Mouse (Mus musculus): Measurements from ENCODE around the gene Psen2.

Gene Psen2

GRCm38 (mm10) chr1:180210031-180210432 lies 53.2 kb downstream of the Psen2 start:
- in situ Hi-C loops (cut with MboI; ENCODE audit: low sequenced_read_pairs): no loop called here

DNA sequence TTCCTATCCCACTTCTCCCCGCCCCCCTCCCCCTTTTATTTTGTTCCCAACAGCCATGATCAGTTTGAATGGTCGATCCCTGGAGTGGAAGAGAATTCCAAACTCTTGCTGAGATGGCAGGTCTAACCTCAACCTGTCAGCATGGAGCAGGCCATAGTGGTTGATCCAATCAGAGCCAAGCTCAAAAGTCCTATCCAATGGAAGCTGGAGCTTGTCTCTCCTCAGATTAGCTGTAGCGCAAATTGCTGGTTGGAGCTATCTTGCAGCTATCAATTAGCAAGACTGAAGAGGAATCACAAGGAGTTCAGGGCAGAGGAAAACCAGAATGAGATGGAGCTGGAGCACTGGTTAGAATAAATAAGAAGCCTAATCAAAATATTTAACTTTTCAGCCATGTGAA lies 54.9 kb downstream of the Psen2 start:
- in situ Hi-C loops (cut with MboI; ENCODE audit: low sequenced_read_pairs): no loop called here

GRCm38 (mm10) chr1:180200722-180201121 lies 62.5 kb downstream of the Psen2 start:
- in situ Hi-C loops (cut with MboI; ENCODE audit: low sequenced_read_pairs): no loop called here

- in situ Hi-C loops (cut with MboI; ENCODE audit: low sequenced_read_pairs): no loop called here
Observed at GRCm38 (mm10) chr1:180199715-180200050, 63.6 kb downstream of the Psen2 start.

DNA sequence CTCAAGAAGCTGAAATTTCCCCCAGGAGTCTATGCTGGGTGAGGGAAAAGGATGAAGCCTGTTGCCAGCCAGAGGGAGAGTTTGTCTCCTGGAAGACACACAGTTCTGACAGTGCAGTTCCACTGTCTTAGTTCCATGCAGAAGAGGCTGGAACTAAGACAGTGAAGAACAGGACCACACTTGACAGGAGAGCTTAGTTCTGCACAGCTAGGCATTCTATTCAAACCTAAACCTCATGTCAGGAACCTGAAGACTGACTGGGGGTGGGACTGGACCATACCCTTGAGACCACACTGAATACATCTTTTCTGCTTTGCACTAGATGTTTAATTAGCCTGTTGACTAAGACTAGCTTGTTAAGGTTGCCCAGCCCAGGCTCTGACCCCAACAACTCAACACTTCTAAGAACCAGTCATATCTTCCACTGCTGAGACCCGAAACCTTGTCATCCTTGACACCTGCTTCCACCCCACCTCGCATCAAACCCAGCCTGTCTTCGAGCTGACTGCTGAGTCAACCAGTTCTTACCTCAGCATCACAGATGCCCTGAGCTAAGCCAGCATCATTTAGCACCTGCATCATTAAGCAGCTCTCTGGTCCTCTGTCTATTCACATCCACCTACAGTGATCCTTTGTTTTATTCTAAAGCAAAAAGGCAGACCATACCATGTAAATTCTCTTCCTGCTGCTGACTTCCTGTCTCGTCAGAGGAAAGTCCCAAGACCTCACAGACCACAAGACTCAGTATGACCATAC lies 64.1 kb downstream of the Psen2 start, which contains the start of gene Coq8a:
Gene Coq8a (minus strand): TSS at position 644 of the 756 bp plus-strand sequence.
- in situ Hi-C loops (cut with MboI; ENCODE audit: low sequenced_read_pairs): no loop called here

DNA sequence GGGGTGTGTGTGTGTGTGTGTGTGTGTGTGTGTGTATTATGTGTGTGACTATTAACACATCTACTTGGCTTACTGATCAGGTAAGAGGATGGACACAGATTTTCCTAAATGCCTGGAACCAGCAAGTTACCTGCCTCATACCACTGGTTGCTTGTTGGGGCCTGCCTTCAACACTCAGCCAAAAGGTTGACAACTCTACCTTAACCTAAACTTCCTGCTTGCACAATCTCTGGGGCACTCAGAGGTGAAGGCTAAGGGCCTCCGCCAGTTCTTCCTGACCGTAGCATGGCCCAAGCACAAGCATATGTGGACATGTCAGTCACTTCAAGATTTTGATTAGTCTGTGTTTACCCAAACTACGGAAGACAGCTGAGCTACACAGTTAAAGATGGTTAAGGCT lies 65.3 kb downstream of the Psen2 start:
- in situ Hi-C loops (cut with MboI; ENCODE audit: low sequenced_read_pairs): no loop called here

DNA sequence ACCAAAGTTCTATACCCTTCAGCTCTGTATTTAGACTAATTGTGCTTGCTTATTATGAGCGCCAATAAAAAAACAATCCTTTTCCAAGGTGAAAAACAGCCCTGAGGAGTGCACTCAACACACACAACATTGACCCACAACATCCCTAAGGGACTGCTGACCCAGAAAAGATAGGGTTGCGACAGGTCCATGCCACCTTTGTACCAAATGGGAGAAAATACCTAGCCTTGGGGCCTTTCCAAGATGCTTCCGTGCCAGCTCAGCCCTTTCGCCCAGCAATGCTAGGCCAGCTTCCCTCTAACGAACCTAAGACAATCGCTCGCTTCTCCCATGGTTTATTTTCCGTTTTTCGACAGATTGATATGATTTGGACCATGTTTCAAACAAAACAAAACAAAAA lies 66.7 kb downstream of the Psen2 start:
- in situ Hi-C loops (cut with MboI; ENCODE audit: low sequenced_read_pairs): no loop called here

DNA sequence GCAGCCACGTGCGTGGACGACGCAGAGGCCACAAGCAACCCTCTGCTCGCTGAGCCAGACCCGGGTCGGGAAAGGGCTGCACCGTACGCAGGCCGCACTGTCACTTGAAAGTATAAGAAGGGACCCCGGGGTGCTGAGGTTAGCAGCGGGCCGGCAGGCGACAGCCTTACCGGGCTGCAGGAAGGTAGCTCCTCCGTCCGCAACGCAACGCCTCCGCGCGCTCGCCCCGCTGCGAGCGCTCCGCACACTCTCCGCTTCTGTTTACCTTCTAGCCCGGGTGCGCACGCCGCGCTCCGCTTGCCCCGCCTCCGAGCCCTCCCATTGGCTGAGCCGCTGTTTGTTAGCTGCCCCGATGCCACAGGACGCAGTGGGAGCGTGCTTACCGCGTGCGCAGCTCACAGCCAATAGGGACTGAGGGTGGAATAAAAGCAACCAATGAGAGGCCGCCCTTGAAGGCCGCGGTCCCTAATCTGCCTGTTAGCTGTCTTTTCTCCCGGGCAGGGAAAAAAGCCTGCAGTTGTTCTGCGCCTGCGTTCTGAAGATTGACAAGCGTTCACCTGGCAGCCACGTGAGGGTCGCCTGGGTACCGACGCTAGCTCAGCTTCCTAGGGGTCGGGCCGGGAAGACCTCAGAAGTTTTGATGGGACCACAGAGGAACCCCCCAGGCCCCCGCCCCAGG lies 67.4 kb downstream of the Psen2 start:
- in situ Hi-C loops (cut with MboI; ENCODE audit: low sequenced_read_pairs): no loop called here

- in situ Hi-C loops (cut with MboI; ENCODE audit: low sequenced_read_pairs): no loop called here
Observed at GRCm38 (mm10) chr1:180194781-180195471, 68.3 kb downstream of the Psen2 start.

GRCm38 (mm10) chr1:180194048-180194447 lies 69.2 kb downstream of the Psen2 start:
- in situ Hi-C loops (cut with MboI; ENCODE audit: low sequenced_read_pairs): no loop called here

DNA sequence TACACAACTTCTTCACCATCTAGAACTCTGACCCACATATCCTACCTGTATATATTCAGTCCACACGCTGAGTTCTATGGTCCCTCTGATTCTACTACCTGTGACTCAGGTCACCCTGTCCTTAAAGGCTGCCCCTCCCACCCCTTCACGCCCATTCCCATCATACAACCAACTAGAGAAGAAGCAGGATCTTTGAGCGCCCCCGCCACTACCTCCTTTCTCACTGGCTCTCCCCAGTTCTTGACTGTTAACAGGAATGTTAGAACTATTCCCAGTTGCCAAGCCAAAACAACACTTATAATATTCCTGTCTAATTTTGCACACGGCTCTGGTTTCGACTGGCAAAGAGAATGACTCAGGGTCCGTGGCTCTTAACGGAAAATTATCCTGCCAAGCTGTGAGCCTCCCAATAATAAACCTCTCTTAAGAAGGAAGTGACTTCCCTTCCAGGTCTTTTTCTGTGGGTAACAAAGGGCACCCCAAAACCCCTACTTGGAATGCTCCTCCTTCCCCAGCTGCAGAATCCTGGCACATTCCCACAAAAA lies 69.8 kb downstream of the Psen2 start:
- in situ Hi-C loops (cut with MboI; ENCODE audit: low sequenced_read_pairs): no loop called here

DNA sequence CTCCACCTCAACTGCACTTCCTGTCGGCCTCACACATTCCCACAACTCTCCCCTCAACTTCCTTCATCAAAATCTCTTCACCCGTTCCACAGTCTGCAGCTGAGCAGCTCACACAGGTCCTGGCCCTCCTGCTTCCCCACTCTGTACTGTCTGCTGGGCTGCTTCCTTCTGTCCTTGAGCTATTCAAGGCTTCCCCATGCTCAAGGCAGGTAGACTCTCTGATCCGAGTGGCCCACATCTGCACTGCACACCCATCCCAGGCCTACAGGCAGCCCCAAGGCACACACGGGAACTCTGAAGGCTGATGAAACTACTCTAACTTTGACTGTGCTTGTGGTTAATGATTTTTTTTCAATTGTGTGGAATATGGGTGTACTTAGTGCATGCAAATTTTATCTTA lies 70.4 kb downstream of the Psen2 start:
- in situ Hi-C loops (cut with MboI; ENCODE audit: low sequenced_read_pairs): no loop called here

DNA sequence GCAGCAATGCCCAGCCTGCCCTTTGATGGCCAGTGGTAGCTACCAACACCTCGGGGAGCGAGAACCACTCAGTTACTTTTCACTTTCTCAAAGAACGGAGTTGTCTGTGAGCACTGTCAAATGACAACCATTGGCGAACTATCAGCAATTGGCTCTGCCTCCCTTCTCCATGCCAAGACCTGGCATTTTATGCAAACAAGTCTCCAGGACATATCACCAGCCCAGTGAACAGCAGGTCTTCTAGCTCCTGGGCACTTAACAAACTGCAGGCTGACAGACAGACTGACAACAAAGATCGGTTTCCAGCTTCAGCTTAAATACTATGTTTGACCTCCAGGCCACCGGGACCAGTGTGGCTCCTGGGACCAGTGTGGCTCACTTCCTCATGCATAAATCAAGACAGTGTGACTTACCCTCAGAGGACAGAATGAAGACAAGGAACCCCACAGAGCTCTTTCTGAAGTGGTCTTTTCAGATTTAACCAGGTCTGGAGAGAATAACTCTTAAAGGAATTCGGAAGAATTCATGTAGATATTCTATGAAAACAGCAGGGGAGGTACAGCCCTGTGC lies 71.5 kb downstream of the Psen2 start:
- in situ Hi-C loops (cut with MboI; ENCODE audit: low sequenced_read_pairs): no loop called here

- in situ Hi-C loops (cut with MboI; ENCODE audit: low sequenced_read_pairs): no loop called here
Observed at GRCm38 (mm10) chr1:180191112-180191511, 72.1 kb downstream of the Psen2 start.

DNA sequence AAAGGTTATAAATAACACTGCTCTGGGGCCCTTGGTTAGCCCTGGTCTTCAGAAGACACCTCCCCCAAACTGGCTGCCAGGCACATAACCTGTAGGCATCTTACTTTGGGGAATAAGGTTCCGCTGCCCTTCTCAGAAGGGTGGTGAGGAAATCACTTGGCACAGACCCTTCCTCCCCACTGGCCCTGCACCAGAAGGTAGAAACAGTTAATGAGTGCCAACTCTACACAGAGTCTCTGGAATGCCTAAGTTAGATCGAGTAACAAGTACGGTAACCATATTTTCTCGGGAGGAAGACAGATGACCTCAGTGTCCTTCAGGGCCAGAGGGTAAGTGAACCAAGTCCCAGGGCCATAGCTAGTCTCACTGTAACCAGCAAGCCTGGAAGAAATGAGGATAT lies 74.3 kb downstream of the Psen2 start:
- in situ Hi-C loops (cut with MboI; ENCODE audit: low sequenced_read_pairs): no loop called here

DNA sequence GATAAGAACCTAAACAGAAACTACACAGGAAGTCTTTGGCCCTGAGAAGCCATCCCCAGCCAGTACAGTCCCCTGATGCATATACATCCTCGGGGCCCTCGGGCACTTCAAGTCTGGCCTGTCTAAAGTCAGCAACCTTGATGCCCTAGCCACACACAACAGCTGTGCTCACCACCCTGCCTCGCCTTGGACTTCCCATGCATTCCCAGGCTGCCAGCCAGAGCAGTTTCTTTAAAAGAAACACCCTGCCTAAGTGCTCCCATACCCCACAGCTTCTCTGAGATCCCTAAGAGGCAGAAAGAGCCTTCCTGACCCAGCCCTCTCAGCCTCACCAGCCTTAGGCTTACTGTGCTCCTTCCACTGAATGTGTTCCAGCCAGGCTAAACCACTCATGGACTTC lies 76.9 kb downstream of the Psen2 start:
- in situ Hi-C loops (cut with MboI; ENCODE audit: low sequenced_read_pairs): no loop called here

DNA sequence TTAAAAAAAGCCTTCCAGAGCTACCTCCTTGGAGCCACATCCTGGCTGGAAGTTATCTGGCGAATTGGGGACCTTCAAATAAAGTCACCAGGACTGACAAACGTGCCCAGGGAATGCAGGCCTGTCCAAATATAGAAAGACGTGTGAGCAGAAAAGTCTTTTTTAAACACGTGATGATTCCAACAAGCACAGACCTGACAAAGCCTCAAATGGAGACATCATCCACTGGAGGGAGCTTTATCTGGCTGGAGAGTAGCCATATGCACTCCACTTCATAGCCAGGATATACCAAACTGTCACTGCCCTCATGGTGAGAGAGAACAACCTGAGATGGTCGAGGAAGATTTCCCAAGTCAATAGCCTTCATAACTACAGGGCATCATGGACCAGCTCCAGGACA lies 77.4 kb downstream of the Psen2 start:
- in situ Hi-C loops (cut with MboI; ENCODE audit: low sequenced_read_pairs): no loop called here

DNA sequence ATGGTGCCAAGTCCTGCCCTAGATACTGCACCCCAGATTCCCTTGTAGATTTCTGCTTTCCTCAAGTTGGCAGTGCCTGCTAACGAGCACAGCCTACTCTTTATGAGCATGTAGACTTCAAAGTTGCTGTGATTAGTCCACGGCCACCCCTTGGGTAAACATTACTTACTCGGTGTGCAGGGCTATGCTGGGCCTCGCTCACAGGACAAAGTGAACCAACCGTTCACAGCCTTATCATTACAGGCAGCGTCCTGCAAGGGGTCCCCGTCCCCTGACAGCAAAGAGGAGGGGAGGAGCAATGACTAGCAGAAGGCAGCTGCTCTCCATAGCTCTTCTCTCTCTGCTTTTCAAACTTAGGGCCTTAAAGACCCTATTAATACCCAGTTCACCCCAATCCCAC lies 78.5 kb downstream of the Psen2 start:
- in situ Hi-C loops (cut with MboI; ENCODE audit: low sequenced_read_pairs): no loop called here

DNA sequence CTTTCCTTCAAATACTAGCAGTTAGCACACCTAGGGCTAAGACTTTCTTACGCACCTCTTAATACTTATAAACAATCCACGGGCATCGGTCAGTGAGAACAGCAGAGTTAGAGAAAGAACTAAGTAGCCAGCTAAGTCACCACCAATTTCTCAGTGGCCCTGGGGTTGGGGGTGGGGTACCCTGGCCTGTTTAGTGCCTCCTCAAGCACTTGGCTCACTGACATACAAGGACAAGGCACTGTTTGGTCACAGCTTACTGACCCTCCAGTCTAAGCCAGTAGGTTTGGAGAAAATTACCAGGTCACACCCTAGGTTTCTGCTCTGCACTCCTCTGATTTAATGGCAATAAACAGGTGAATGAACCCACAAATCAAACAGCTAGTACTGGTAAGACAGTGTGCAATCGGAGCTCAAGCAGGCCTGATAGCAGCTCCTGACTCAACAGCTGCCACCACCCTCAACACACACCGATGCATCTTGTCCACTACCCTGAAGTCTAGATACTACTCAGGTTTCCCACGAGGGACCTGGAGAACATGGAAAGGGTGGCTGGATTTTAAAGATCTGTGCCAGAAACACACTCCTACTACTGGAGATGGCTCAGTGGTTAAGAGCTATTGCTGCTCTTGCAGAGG lies 79.6 kb downstream of the Psen2 start:
- in situ Hi-C loops (cut with MboI; ENCODE audit: low sequenced_read_pairs): no loop called here

DNA sequence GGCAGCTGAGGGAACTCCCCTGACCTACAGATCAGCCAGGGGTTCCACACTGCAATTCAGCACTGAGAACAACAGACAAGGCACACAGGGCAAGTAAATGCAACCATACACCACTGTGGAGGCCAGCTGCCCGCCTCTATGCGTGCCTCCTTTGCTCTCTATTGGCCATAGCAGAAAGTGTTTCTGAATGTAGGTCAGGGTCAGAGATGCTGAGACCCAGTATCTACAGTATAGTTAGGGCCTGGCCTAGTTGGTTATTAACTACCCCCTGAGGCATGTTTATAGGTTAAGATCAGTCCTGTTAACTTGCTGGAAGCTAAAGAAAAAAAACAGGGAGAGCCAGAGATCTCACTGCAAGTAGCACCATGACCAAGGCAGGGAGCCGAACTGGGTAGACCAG lies 80.5 kb downstream of the Psen2 start:
- in situ Hi-C loops (cut with MboI; ENCODE audit: low sequenced_read_pairs): no loop called here

- in situ Hi-C loops (cut with MboI; ENCODE audit: low sequenced_read_pairs): no loop called here
Observed at GRCm38 (mm10) chr1:180181966-180182319, 81.3 kb downstream of the Psen2 start.
